Mouse (Mus musculus): ENCODE measurements around the gene Klk4. TPM values are rescaled to one million over a fixed set of nuclear protein-coding genes. Genes with fewer than 3 reads are reported as not detected.
A peak's percentile ranks its signal among the peaks of the same experiment; 100 is the strongest.

Klk4 gene
- not detected for total RNA-seq (2021)

DNA sequence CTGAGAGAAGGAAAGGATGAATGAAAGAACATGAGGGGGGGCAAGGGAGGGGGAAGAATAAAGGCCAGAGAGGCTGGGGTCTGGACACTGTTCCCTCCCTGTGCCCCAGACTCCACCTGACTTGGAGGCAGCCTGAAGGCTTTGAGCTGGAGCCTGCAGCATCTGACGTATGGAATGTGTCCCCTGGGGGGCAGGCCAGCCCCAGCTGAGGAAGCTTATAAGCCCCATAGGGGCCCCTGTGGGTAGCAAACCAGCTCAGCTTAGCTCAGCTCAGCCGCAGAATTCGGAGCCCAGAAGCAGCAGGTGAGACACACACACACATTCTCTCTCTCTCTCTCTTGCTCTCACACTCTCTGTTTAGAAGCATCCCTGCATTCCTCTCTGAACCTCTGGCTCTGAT is at the start of gene Klk4:
TSS of gene Klk4 (plus strand) at position 249 of the 400 bp plus-strand sequence.
- intact Hi-C loops (cut with DNase I), result no loop called here
- DNase-seq, result no peak

DNA sequence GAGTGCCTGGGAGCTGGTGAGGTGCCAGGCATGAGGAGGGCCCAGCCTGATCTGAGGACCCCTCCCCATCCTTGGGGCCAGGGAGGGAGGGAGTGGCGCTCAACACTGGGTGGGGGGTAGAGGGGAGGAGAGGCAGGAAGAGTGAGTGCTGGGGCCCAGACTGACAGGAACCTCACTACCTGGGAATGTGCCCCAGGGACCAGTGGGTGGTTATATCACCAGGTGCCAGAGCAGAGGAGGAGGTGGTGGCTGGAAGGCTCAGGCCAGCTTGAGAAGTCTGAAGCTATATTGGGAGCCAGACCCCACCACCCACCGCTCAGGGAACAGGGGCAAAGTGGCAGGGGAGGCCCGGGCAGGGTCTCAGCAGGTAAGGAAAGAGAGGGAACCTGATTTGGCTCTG is 39.3 kb upstream of the Klk4 start, which contains the start of gene Klk5:
TSS of gene Klk5 (plus strand) at position 271 of the 400 bp plus-strand sequence.
- DNase-seq, result no peak
- intact Hi-C loops (cut with DNase I), result no loop called here

DNA sequence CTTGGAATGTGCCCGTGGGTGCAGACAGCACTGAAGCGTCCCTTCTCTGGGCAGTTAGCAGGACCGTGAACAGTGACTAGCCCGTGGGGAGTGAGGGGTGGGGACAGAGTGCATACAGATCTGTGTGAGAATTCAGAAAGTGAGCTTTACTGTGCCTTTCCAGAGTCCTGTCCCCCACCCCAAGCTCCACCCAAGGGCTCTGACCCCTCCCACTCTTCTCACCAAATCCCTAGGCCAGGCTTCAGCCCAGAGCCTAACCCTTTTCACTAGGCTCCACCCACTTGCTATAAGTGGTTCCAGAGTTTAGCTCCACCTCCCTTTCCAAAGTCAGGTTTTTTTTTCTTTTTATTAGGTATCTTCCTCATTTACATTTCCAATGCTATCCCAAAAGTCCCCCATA is 37.2 kb upstream of the Klk4 start:
- intact Hi-C loops (cut with DNase I), result no loop called here
- no peak for DNase-seq

DNA sequence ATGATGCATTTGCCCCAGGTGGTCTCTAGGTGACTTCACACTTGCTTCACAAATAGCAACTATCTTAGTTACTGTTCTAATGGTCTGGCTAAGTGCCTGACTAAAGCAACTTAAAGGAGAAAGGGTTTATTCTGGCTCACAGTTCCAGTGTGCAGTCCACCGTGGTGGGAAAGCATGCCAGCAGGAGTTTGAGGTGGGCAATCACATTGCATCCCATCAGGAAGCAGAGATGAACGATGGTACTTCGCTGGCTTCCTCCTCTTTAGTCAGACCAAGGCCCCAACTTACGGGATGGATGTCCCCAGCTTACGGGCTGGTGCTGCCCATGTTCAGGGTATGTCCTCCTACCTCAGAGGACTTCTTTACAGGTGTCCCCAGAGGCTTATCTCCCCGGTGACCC is 29.3 kb upstream of the Klk4 start:
- no peak for DNase-seq
- intact Hi-C loops (cut with DNase I), result no loop called here

DNA sequence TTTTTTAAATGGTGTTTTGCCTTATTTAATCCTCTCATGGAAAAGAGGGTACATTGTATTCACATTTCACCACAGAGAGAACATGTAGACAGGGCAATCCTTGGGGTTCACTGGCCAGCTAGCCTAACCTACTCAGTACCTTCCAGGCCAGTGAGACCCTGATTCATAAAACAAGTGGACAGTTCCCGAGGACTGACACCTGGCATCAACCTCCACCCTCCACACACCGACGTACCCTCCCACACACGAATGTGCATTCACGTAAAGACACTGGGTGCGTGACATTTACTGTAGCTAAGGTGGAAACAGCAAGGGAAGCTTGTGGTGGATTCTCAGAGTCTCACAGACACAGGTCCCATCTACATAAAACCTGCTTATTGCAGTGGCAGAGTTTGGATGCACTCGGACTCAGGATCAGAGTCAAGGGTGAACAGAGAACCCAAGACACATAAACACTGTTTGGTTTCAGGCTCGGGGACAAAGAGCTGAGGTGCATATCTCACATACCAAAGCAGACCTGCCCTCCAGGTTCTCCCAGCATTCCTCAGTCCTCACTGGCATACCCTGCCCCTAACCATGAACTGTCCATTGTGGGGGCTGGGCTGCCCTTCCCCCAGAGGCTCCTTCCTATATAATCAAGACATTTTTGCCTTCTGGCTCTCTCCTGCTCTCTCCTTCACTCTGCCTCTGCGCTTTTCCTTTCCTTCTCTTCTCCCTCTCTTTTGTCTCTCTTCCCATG is 26.1 kb upstream of the Klk4 start:
- no peak for DNase-seq
- intact Hi-C loops (cut with DNase I), result no loop called here

DNA sequence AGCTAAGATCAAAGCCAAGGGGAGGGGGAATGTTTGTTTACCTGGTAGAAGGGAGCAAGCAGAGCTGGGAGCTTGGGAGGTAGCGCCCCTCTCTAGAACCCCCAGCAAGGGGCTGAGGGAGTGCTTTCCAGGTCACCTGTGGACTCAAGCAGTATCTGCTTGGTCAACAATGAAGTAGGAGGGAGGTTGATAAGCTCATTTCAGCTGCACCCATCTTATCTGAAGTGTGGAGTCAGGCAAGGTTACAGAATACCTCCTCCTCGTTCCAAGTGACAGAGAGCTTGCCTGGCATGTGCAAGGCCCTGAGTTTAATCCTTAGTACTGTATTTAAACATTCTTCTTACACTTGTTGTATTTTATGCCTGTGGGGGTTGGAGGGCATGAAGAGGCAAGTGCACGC is 25.3 kb upstream of the Klk4 start:
- intact Hi-C loops (cut with DNase I), result no loop called here
- no peak for DNase-seq

DNA sequence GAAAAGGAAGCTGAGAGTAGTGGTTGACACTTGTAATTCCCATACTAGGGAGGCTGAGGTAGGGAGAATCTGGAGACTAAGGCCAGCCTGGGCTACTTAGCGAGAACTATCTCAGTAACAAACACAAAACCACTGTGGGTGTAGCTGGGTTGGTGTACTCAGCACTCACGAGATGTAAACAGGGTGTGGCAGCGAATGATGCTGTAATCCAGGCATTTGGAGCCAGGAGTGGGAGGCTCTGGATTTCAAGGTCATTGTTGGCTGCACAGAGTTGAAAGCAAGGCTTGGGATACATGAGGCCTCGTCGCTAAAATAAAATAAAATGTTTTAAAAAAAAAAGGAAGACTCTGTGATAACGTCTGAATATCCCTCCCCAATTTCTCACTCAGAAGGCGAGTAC is 24.7 kb upstream of the Klk4 start:
- intact Hi-C loops (cut with DNase I), result no loop called here

DNA sequence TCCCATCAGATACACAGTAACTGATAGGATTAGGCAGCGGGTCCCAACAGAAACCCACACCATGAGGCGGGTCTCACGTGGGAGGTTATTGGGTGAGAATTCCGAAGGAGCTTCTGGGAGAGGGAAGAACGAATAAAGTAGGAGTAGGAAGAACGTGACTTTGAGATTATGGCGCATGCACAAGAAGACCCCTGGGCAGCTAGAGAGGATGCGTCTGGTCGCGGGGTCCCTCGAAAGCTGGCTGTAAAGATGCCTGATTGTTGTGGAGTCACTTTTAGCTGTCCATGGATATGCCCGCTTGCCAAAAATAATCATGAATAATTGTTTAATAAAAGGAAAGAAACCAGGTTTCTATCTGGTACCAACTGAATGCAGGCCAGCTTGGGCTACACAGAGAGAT is 23.5 kb upstream of the Klk4 start:
- intact Hi-C loops (cut with DNase I), result no loop called here

More for the DNA sequence above, 24.7 kb upstream of the Klk4 start:
- DNase-seq, result no peak

DNA sequence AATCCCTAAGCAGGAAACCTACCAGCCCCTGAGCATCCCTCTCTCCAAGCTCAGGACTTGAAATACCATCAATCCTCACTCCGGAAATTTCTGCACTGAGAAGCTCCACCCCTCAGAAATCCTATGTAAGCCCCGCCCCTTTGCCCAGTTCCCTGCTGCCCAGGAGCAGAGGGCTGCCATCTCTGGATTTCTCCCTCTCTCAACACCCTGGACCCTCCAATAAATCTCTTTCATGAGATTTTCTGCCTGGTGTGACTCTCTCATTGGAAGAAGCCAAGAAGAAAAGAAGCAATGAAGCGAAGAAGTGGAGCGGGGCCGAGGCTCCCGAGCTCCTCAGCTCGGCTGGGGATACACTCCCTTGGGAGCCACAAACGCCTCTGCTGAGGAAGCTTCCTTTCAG is 20.5 kb upstream of the Klk4 start:
- DNase-seq, result no peak
- intact Hi-C loops (cut with DNase I), result no loop called here

More for the DNA sequence above, 23.5 kb upstream of the Klk4 start:
- no peak for DNase-seq

DNA sequence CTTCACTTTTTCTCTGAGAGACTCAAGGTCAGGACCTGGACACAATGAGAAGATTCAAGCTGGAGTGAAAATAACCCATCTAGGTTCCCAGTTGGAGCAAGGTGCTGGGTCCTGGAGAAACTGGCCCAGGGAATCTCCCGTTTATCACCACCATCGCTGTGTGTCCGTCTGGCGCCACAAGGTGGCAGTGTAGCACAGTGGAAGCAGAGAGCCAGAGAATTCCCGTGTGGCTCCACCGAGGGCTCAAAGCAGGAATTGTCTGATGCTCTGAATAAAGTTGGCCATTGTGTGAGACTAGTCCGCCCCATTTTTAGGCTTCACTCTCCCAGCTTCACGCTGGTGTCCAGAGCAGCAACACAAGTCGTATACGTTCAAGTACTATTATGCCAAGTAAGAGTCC is 7.7 kb upstream of the Klk4 start:
- DNase-seq, result peak; percentile 57 to 78
- intact Hi-C loops (cut with DNase I), result loop anchor here (2.0 kb wide), 2 partner anchors 22 to 48 kb away; no protein-coding TSS in a partner anchor

DNA sequence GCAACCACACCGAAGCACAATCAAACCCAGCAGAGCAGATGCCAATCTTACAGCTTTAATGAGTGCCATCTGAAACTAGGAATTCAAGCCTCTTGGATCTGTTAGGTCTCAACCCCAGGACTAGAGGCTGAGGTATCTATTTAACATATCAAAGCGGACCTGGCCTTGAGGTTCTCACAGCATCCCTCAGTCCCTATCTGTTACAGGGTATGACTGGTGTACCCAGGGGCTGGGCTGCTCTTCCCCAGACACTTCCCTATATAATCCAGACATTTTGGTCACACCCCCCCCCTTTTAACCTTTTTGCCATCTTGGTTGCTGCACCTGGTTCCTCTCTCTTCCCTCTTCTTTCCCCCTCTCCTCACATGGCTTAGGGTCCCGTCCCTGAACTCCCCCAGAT is 7.3 kb upstream of the Klk4 start:
- no peak for DNase-seq
- intact Hi-C loops (cut with DNase I), result loop anchor here (2.0 kb wide), 2 partner anchors 21 to 47 kb away; no protein-coding TSS in a partner anchor

DNA sequence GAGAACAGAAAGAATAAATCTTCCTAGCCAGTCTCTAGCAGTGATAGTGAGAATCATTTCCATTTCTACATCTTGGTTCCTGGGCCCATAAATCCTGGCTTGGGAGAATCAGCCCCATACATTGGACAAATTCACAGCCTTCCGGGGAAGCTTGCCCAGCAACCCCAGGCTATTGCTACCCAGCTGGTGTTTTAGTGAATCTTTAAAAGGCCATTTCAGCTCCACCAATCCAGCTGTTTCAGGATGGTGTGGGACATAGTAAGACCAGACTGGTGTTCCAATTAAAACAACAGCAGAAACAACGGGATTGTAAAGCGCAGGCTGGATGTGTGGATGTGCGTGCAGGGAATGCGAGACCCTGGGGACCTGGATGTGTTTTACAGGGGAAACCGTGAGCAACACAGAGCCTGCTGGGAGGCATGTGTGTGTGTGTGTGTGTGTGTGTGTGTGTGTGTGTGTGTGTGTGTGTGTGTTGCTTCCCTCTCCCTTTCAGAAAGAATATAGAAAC is 6.0 kb upstream of the Klk4 start:
- intact Hi-C loops (cut with DNase I), result no loop called here
- no peak for DNase-seq

DNA sequence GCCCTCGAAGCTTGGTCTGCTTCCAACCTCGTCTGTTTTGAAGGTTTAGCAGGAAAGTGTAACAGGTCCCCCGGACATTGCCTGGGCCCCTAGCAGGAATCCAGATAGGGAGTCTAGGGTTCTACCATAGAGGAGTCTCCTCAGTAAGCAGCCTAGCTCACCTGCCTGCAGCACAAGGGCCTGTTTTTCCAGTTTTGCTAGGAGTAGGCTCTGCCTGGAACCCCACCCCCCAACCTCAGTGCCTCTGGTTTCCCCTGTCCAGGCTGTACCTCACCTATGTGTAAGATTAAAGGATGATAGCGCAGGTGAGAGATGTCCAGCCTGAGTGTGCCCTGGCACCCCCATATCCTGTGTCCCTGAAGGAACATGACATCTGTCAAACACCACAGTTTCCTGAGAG is 4.5 kb upstream of the Klk4 start:
- intact Hi-C loops (cut with DNase I), result no loop called here
- no peak for DNase-seq

DNA sequence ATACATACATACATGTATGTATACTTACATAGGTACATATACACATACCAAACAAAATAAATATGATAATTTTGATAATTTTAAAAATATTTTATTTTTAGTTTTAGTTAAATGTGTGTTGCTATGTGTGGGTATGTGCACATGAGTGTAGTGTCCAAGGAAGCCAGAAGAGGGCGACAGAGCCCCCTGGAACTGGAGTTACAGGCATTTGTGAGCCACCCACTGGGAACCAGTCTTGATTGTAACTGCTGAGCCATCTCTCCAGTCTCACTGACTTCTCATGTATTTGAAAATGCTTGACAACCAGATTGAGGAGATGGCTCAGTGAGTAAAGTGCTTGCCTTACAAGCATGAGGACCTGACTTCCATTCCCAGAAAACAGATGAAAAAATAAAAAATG is 2.7 kb upstream of the Klk4 start:
- intact Hi-C loops (cut with DNase I), result no loop called here
- DNase-seq, result no peak

DNA sequence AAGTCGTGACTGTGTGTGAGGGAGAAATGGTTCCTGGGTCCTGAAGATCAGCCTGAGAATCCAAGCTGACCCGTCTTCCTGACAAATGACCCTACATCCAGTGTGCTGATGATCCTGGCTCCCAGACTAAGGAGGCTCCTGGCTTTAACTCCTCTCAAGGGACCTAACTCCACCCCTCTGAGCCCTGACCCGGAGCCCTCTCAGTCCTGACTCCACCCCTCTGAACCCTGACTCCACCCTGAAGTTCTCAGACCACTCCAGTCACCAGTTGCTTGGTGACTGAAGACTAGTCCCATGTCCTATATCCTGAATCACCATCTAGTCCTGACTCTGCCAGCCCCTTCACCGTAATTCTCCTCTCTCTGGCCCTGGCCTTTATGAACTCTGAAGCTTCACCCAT is 1.4 kb downstream of the Klk4 start:
- peak in 1 of 2 experiments; percentile 11 for DNase-seq
- intact Hi-C loops (cut with DNase I), result no loop called here

DNA sequence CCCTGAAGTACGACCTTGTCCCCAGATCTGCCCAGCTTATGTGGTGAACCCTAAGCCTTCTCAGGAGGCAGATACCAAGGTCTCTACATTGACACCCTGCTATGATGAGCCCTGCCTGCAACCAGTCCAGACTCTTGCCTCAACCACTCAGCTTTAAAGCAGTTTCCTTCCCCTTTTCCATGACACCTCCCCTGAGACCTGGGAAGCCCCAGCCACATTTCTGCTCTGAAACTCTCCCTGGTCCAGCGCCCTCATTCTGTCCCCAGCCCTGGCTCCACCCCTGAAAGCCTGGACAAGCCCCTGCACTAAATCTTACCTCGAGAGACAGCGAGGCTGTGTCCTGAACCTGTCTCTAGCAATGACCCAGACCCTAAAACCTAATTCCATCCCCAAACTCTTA is 1.9 kb downstream of the Klk4 start:
- intact Hi-C loops (cut with DNase I), result no loop called here
- peak in 1 of 2 experiments; percentile 3 for DNase-seq

DNA sequence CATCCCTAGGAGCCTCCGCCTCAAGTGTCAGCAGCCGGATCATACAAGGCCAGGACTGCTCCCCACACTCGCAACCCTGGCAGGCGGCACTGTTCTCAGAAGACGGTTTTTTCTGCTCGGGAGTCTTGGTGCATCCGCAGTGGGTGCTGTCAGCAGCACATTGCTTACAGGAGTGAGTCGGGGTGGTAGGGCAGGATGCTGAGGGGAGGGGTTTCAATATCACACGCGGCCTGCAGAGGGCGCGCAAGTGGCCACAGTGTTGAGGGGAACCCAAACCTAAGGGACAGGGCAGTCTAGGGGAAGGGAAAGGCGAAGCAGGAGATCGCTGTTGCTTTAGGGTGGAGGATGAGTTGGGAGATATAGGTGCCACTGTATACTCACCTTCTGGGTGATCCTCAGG is 2.6 kb downstream of the Klk4 start:
- DNase-seq, result peak; percentile 23 to 54
- intact Hi-C loops (cut with DNase I), result no loop called here

DNA sequence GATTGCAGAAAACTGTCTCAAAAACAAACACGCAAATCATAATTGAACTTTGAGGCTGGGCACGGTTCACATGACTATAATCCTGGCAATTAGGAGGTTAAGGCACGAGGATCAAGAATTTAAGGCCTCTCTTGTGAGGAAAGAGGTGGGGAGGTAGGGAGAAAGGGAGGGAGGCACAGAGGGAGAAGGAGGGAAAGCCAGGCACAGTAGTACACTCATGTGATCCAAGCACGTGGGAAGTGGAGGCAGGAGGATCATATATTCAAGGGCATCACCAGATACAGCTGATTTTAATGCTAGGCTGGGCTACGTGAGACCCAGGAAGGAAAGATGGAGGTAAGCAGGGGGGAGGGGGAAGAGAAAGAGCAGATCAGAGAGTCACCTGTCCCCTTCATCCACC is 10.4 kb downstream of the Klk4 start:
- DNase-seq, result no peak
- intact Hi-C loops (cut with DNase I), result no loop called here

DNA sequence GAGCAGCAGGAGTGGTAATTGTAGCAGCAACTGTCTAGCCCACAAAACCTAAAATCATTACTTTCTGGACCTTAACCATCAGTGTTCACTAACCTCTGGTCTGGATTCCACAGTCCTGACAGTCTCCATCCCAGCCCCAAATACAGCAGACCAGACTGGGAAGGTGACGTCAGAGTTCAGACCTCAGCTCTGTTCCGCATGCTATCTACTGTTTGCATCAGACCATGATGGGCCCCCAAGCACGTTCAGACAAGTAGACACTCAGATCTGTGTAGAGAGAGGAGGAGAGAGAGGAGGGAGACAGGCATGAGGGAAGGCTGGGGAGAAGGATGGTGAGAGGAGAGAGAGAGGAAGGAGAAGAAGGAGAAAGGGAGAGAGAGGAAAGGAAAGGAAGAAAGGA is 10.8 kb downstream of the Klk4 start:
- no peak for DNase-seq

DNA sequence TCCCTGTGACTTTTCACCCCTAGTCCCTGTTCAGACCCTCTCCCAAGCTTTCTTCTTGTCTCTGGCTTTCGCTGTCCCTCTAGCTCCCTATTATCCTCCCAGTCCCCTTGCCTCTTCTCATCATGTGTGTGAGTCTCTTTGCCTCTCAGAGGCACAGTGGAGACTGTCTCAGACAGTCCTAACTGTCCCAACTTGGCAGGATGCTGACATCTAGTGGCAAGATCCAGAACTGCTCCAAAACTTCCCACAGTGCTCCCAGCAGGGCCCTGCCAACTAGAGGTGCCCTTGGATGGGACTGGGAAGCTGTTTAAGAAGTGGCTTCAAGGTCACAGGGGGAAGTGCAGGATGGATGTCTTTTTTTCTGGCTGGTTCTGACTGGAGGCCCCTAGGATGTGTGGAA is 13.9 kb downstream of the Klk4 start:
- intact Hi-C loops (cut with DNase I), result loop anchor here (1.0 to 2.0 kb wide), 3 partner anchors 22 to 214 kb away; no protein-coding TSS in a partner anchor
- peak; percentile 90 to 92 for DNase-seq

More for the DNA sequence above, 10.8 kb downstream of the Klk4 start:
- intact Hi-C loops (cut with DNase I), result no loop called here

DNA sequence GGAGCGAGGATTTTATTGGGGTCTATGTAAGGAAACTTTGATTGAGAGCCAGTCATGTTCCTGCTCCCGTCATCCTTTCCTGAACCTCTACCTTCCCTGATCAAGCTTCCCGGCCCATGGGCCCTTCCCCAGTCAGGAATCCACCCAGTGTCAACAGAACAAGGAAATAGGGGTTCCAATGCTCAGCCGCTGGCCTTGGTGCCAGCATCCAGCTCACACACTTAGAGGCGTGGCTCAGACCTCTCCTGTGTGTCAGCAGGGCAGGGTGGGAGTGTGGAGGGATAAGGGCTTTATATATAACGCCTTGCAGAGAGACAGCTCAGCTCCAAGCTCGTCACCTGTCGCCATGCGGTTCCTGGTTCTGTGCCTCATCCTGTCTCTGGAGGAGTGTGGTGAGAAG is 33.9 kb downstream of the Klk4 start:
- intact Hi-C loops (cut with DNase I), result no loop called here

DNA sequence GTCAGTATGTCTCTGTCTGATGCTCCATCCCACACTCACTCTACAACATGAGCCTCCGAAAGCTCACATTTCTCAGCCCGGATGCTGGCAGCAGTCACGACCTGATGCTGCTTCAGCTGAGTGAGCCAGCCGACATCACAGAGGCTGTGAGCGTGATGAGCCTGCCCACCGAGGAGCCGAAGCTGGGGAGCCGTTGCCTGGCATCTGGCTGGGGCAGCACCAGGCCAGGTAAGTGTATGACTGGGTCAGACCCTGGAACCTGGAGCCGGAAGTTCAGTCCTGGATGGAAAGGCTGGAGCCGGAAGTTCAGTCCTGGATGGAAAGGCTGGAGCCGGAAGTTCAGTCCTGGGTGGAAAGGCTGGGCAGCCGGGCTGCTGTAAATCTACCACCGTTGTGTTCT is 37.5 kb downstream of the Klk4 start:
- no peak for DNase-seq
- intact Hi-C loops (cut with DNase I), result no loop called here

More for the DNA sequence above, 33.9 kb downstream of the Klk4 start:
- DNase-seq, result no peak

All from heart, postnatal 10 days (tissue).